Mouse (Mus musculus): ENCODE measurements at regions not wholly inside any gene's neighbourhood (a gene's known extent, or its start where the extent isn't known, plus 50 kb on each side); places are given as distances from the start of the nearest gene placed in this dataset.
"Not testable (repeated sequence)": the region's sequence is repeated elsewhere in the genome, so short reads cannot be mapped to it uniquely, and the experiment has no call there.

- not testable (repeated sequence) for DNase-seq
Measured at GRCm38 (mm10) chr17:13550896-13551267, 196.5 kb downstream of the Tcp10c start.

GRCm38 (mm10) chr17:13551693-13552404 is 197.5 kb downstream of the Tcp10c start:
- DNase-seq = not testable (repeated sequence)

GRCm38 (mm10) chr17:13552840-13553239 is 198.5 kb downstream of the Tcp10c start:
- not testable (repeated sequence) for DNase-seq

DNA sequence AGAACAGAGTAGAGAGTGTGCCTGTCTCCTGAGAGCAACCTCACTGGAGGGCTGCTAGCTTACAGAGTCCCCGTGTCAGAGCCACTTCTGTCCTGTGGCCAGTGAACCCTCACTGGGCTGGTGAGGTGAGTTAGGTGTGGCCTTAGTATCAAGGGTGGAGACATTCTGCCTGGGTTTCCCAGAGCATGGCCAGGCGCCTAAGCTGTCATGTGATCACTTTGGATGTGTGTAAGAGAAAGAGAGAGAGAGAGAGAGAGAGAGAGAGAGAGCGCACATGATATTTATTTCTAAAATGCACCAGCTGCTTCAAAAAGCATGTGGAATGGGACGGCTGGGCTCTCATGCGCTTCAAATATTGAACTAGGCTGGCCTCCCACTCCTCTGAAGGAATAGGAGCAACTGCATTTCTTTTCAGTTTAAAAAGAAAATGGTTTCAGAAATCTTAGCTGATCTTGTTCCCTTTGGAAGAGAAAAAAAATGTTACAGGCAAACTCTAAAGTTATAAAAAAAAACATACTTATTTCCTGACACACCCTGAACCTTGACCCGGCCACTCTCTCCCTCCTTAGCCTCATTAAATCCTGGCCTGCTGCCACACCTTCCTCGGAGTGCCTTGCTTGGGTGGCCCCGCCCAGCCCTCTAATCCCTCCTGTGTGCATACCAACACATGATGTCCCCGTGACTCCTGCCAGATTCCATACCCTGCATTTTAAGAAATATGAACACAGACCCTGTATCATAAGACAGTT is 201.1 kb downstream of the Tcp10c start:
- DNase-seq = peak; percentile 41 to 51

GRCm38 (mm10) chr17:13556060-13556660 is 201.8 kb downstream of the Tcp10c start:
- DNase-seq = not testable (repeated sequence)

GRCm38 (mm10) chr17:13558863-13559262 is 201.5 kb upstream of the Afdn start:
- DNase-seq = no peak

DNA sequence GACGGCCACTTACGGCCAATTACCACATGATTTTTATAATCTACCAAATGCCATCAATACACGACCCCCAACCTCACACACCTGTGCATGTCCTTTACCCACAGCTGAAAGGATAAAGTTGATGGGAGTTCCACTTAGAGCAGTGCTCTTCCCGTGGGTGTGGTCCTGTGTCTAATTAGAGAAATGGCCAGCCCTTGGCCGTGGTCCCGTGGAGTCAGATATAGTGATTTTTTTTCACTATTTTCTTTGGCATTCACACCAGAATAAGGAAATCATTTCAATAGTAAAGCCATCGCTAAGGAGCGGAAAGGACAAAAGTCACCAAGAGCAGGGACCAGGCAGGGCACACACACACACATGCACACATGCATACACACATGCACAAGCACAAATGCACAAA is 199.0 kb upstream of the Afdn start:
- DNase-seq = no peak

DNA sequence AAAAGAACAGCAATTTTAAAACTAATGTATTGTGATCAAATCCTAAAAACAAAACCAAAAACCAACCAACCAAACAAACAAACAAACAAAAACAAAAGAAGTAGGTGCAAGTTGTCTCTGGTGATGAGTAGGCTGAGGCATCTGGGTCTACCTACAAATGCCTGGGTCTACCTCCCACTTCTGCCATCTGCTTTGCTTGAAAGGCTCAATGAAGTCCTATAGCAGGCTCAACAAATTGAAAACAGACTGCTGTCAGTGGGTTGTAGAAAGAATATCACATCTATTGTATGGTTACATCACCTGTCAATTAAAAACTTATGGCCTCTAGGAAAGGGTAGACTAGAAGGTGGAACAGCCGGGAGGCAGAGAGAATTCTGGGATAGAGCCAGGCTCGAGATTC is 197.4 kb upstream of the Afdn start:
- DNase-seq = no peak

- DNase-seq = no peak
Measured at GRCm38 (mm10) chr17:13564800-13565199, 195.5 kb upstream of the Afdn start.

DNA sequence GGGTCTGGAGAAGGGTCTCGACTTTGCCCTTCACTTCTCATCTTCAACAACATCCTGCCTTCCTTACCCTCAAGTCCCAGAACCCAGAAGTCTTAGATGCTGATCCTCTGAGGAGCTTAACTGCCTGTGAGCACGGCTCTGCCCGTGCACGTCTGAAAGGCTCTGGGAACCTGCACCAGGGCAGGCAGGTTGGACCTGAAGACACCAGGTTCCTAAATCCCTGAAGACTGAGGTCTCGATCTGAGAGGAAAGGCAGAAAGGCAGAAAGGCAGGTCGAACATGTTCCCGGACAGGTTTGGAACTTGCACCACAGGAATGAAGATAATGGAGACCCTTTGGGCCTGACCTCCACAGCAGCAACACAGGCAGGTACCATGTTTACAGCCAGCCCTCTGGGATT is 193.7 kb upstream of the Afdn start:
- no peak for DNase-seq

DNA sequence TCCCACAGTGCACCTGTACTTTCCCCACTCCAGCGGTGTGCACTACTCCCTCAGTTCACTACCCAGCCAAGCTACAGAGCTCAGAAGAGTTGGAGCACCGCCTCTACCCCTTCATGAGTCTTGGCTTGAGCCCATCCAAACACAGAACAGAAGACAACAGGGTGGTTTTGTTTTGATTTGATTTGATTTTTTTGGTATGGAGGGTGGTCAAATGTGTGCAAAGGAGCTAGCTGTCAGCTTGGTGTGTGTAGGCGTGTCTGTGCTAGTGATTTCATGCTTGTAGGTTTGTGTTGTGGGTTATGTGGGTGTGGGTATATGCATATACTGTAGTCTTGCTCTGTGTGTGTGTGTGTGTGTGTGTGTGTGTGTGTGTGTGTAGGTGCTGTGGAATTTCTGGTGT is 193.2 kb upstream of the Afdn start:
- no peak for DNase-seq

- peak; percentile 31 to 43 for DNase-seq
Measured at GRCm38 (mm10) chr17:13570796-13571195, 189.5 kb upstream of the Afdn start.

DNA sequence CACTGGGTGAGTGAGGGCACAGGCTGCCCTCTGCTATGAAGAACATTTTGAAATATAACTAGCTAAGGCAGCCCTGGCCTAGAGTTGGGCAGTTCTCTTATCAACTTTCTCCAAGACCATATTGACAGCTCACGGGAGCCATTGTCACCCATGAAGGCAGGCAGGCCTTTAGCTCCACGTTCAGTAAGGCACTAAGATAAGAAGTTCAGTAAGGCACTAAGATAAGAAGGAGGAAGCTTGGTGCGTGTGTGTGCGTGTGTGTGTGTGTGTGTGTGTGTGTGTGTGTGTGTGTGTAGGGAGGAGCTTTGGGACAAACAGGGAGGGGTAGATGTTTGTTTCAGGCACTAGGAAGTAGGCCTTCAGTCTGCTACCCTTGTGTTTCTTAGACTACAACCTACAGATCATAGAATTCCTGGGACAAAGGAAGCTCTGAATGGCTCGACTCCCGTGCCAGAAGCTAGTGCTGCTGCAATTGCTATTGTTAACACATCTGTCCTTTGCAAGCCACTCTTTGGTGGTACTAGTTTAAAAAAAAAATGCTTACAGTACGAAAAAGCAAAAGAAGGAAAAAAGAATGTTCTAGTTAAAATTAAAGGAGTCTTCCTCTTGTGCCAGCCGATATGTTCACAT is 188.0 kb upstream of the Afdn start:
- DNase-seq = no peak

DNA sequence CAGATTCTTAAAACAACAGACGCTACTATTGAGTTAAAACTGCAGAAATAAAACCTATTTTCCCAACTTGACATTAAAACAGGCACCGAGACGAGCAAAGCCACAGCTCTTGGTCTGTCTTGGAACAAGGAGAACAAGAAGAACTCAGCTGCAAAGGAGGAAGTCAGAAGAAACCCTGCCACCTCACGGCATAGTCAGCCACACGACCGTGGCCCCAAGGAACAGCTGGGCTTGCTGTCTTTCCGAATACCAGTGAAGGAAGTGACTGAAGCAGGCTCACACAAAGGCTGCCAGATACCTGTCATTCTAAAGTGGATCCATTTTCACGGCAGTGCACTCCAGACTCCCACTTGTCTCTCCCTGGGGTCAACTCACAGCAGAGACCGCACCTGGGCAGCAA is 187.3 kb upstream of the Afdn start:
- no peak for DNase-seq

DNA sequence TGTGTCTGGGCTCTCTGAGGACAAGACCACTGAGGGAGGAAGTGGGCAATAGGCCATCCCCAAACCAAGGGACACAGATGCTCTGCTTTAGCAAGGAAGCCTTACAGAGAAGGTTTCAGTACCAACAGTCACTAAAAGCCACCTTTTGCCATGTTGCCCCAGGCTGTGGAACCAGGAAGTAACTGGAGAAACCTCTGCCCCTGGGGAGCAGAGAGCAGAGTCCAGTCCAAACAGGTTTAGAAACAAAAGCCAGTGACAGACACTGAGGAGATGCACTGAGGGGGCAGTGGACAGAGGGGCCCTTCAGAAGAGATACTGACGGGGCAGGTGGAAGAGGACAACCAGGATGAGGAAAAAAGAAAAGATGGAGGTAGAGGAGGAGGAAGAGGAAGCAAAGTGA is 186.2 kb upstream of the Afdn start:
- no peak for DNase-seq

DNA sequence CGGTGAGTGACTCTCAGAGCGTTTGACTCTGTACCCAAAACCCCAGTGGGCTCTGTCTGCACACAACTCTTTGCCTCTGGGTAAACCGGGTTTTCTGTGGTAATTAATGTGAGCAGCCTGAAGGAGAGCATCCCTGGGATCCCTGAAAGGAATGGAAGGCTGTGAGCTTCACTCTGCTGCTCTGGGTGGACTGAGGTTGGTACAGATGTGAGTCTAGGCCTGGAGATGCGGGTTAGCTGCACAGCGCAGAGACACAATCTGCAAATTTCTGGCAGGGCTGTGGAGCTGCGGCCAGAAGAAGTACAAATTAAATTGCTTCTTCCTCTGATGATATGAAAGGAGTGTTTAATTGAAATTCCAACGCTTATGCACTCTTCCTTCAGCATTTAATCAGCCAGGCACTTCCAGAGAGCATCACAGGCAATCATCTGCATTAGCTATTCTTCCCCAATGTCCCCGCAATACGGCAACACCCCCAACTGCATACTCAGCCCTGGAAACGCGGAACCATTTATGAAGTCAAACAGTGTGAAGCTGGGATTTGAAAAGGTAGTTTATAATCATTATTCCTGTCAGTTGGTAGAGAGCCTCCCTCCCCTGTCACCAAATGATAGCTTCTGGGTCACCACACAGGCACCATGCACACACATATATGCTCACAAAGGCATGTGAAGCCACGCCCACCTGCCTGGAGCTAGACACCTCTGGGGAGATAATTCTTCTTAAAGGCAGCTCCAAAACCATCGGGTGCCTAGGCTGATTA is 185.5 kb upstream of the Afdn start:
- no peak for DNase-seq

- DNase-seq = no peak
Measured at GRCm38 (mm10) chr17:13577798-13578197, 182.5 kb upstream of the Afdn start.

DNA sequence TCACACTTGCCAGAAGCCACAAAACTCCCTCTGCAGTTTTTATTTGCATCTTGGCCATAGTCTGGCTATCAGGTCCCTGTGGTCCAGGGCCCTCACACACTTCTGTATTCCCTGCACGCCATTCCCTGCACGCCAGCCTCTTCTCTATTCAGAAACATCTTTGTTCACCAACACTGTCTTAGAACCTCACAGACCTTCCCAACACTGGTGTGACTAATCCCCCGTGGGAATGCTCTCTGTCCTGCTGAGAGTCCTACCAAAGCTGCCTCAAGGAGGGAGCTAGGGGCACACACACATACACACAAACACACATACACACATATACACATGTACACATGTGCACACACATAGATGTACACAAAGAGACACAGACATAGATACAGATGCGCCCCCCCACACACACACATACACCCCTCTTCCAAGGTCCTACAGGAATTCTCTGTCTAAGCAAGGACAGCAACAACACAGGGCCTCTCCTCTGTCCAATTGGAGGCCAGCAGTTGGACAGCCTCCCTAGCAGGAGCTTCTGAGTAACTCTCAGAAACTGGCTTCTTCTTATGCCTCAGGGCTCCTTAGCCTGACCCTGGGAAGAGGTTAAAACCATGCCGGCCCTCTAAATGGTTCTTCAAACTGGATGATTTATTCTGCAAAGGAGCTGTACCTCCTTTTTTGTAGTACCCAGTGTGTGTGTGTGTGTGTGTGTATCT is 179.0 kb upstream of the Afdn start:
- DNase-seq = no peak

DNA sequence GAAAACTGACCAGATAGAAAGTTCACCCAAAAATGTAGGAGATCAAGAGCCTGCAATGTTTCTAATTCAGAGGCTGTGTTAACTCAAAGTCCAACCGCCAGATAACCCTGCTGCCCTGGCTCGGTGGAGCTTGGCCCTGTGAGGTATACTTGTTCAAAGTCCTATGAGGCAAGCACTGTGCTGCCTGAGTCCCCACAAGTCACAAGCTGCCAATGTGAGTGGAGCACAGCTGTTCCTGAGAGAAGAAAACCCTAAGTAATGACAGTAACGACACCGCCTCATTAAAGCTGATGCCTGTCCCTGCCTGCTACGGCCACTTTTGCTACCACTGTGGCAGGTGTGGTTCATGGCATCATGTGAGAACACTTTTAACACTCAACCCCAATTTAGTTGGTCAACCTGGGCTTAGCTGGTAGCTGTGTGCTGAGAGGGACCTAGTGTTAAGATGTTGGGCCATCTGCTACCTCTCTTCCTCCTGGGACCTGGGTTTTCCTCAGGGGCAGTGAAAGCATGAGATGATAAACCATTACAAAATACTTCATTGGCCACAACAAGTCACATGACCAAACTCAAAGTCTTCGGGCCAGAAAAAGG is 178.2 kb upstream of the Afdn start:
- no peak for DNase-seq

DNA sequence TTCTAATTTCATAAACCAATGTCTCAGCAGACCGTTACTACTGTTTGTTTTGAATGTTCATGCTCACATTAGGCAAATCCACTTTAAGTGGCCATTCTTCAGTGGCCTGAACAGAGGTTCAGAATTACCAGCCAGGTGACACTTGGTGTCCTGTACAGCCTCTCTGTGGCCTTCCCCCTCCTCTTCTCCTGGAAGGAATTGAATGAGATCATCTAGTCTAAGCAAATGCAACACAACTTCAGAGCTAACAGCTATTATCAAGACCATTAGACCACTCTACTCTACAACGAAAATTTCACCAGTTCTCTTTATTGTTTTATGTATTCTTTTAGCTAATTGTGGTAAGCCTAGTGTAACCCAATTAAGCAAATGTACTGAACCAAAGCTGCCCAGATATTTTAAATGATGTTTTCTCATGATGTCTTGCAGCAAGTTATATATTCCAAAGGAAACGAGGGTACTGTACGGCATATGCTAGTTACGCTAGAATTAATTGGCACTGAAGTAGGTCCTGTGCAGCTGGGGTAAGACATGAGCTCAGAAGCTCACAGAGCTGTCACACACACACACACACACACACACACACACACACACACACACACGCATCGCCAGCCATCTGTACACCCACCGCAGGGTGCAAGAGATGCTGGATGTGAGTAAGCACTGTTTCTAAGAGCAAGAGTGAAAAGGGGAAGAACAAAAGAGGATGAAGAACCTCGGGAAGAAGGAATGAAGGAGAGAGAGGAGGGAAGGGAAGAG is 176.7 kb upstream of the Afdn start:
- DNase-seq = no peak
